Mouse (Mus musculus): ENCODE measurements at regions not wholly inside any gene's neighbourhood (a gene's known extent, or its start where the extent isn't known, plus 50 kb on each side); places are given as distances from the start of the nearest gene placed in this dataset.

- no peak for DNase-seq (ENCODE audit: low read depth, low spot score)
Observed at GRCm38 (mm10) chr11:104038271-104038800, 71.8 kb downstream of the Arf2 start.

GRCm38 (mm10) chr11:104045216-104045615 lies 78.7 kb downstream of the Arf2 start:
- no peak for DNase-seq (ENCODE audit: low read depth, low spot score)

- DNase-seq (ENCODE audit: low read depth, low spot score), result no peak
Observed at GRCm38 (mm10) chr11:104051986-104052385, 80.7 kb upstream of the Crhr1 start.

- DNase-seq (ENCODE audit: low read depth, low spot score), result peak; percentile 82
Observed at GRCm38 (mm10) chr11:104053242-104053641, 79.4 kb upstream of the Crhr1 start.

- DNase-seq (ENCODE audit: low read depth, low spot score), result no peak
Observed at GRCm38 (mm10) chr11:104055941-104056340, 76.7 kb upstream of the Crhr1 start.

- DNase-seq (ENCODE audit: low read depth, low spot score), result no peak
Observed at GRCm38 (mm10) chr11:104057046-104057445, 75.6 kb upstream of the Crhr1 start.

GRCm38 (mm10) chr11:104058600-104058999 lies 74.1 kb upstream of the Crhr1 start:
- no peak for DNase-seq (ENCODE audit: low read depth, low spot score)

- DNase-seq (ENCODE audit: low read depth, low spot score), result no peak
Observed at GRCm38 (mm10) chr11:104059085-104059484, 73.6 kb upstream of the Crhr1 start.

GRCm38 (mm10) chr11:104061361-104061760 lies 71.3 kb upstream of the Crhr1 start:
- DNase-seq (ENCODE audit: low read depth, low spot score), result no peak

GRCm38 (mm10) chr11:104065181-104065580 lies 67.5 kb upstream of the Crhr1 start:
- no peak for DNase-seq (ENCODE audit: low read depth, low spot score)

- DNase-seq (ENCODE audit: low read depth, low spot score), result peak; percentile 39
Observed at GRCm38 (mm10) chr11:104072591-104073183, 60.0 kb upstream of the Crhr1 start.

- no peak for DNase-seq (ENCODE audit: low read depth, low spot score)
Observed at GRCm38 (mm10) chr11:104074763-104075162, 57.9 kb upstream of the Crhr1 start.

GRCm38 (mm10) chr11:104075394-104075793 lies 57.3 kb upstream of the Crhr1 start:
- DNase-seq (ENCODE audit: low read depth, low spot score), result no peak

GRCm38 (mm10) chr11:104082083-104082482 lies 50.6 kb upstream of the Crhr1 start:
- DNase-seq (ENCODE audit: low read depth, low spot score), result no peak

Measured in ZHBTc4 (cell line).